ENCODE assay signal across 8 mouse cellular contexts in genomic region chr1:132007282-132007815, GRCm38 (mm10). TPM values are rescaled to one million over a fixed set of nuclear protein-coding genes. Genes with fewer than 3 reads are reported as not detected.
A peak's percentile ranks its signal among the peaks of the same experiment; 100 is the strongest.
DNase-seq lines count a peak whose midpoint lies in the region; ATAC-seq and TF ChIP-seq lines count a peak whose summit lies in the region.

TSS of gene Elk4 (plus strand) at chr1:132007607.

- no peak for TF ChIP-seq CTCF in heart, adult 2 months (IDR thresholded peaks at IDR 0.05)
- peak; percentile 29 for TF ChIP-seq CTCF in midbrain, postnatal 0 days (IDR thresholded peaks at IDR 0.05)

- intact Hi-C loops in heart, adult 2 months (cut with DNase I): loop anchor here (10.0 kb wide), 1 partner anchor 317 kb away; no protein-coding TSS in a partner anchor

- 0 out of 2 replicates have a peak, but pooled peaks have one; percentile 67 for TF ChIP-seq EP300 in heart, adult 2 months (IDR thresholded peaks at IDR 0.05; ENCODE audit: insufficient read depth, low read depth, low read length)

- peak within 1 kb of the TSS; percentile 71 for H3K4me3 ChIP-seq in embryonic facial prominence, embryonic 13.5 days
- peak within 1 kb of the TSS; percentile 93 for H3K4me3 ChIP-seq in heart, adult 2 months
- peak within 1 kb of the TSS; percentile 90 for H3K4me3 ChIP-seq in limb, embryonic 14.5 days (replicated peaks; ENCODE audit: low read length)
- H3K4me3 ChIP-seq in midbrain, postnatal 0 days (ENCODE audit: low read depth, low read length): peak within 1 kb of the TSS; percentile 69

- ATAC-seq in embryonic facial prominence, embryonic 13.5 days (ENCODE audit: insufficient number of reproducible peaks, insufficient read depth, low FRiP score, low TSS enrichment, low read depth): peak; percentile 83
- ATAC-seq in limb, embryonic 14.5 days (ENCODE audit: low FRiP score, low read depth): peak; percentile 90
- ATAC-seq in midbrain, postnatal 0 days (ENCODE audit: low FRiP score): peak; percentile 91

- TF ChIP-seq POLR2A in heart, adult 2 months (IDR thresholded peaks at IDR 0.05; ENCODE audit: insufficient read depth, low read depth, low read length): peak; percentile 96
- 0 out of 2 replicates have a peak, but pooled peaks have one; percentile 58 for TF ChIP-seq POLR2A in limb, embryonic 14.5 days (IDR thresholded peaks at IDR 0.05; ENCODE audit: borderline replicate concordance, extremely low read depth, insufficient read depth, insufficient read length)

- peak; percentile 94 for DNase-seq in 3134 (ENCODE audit: extremely low read depth, insufficient read length, low spot score)
- DNase-seq in adrenal gland, postnatal 36 days: peak; percentile 95 to 98
- peak; percentile 95 to 96 for DNase-seq in heart, adult 2 months
- DNase-seq in kidney, adult 9 months: peak; percentile 93
- peak; percentile 88 for DNase-seq in limb, embryonic 14.5 days (ENCODE audit: low spot score)
- DNase-seq in midbrain, postnatal 0 days (ENCODE audit: low spot score): peak; percentile 91
- DNase-seq in spleen, postnatal 14 days (ENCODE audit: low spot score in 2 of 2): peak; percentile 77 to 83

- H3K79me2 ChIP-seq in heart, adult 2 months (replicated peaks; ENCODE audit: control insufficient read depth, insufficient read depth, low read length): peaks cover 2% of the 10 kb centered on the region

- peak within 1 kb of the TSS; percentile 59 for H3K4me2 ChIP-seq in embryonic facial prominence, embryonic 13.5 days
- peak within 1 kb of the TSS; percentile 49 for H3K4me2 ChIP-seq in limb, embryonic 14.5 days (replicated peaks; ENCODE audit: low read depth, low read length, severe bottlenecking)
- peak within 1 kb of the TSS; percentile 71 for H3K4me2 ChIP-seq in midbrain, postnatal 0 days (ENCODE audit: low read depth, low read length, poor library complexity, severe bottlenecking)

- no peaks in the 10 kb centered on the region for H3K9me3 ChIP-seq in embryonic facial prominence, embryonic 13.5 days
- no peaks in the 10 kb centered on the region for H3K9me3 ChIP-seq in limb, embryonic 14.5 days (ENCODE audit: control insufficient read depth, low read length)
- H3K9me3 ChIP-seq in midbrain, postnatal 0 days (ENCODE audit: low read length): no peaks in the 10 kb centered on the region

- WGBS in embryonic facial prominence, embryonic 13.5 days: under 1% methylated on average over 61 of the region's 61 CpGs
- under 1% methylated on average over 57 of the region's 61 CpGs for WGBS in heart, adult 2 months
- under 1% methylated on average over 43 of the region's 61 CpGs for WGBS in limb, embryonic 14.5 days
- WGBS in midbrain, postnatal 0 days: under 1% methylated on average over 56 of the region's 61 CpGs

- peak within 1 kb of the TSS; percentile 96 for H3K9ac ChIP-seq in embryonic facial prominence, embryonic 13.5 days
- H3K9ac ChIP-seq in heart, adult 2 months (ENCODE audit: low read depth, low read length): peak within 1 kb of the TSS; percentile 98
- peak within 1 kb of the TSS; percentile 98 for H3K9ac ChIP-seq in limb, embryonic 14.5 days (ENCODE audit: low read depth, low read length, severe bottlenecking)
- peak within 1 kb of the TSS; percentile 83 for H3K9ac ChIP-seq in midbrain, postnatal 0 days (replicated peaks; ENCODE audit: low read length, poor library complexity, severe bottlenecking)

- peak within 1 kb of the TSS; percentile 99 for H3K27ac ChIP-seq in embryonic facial prominence, embryonic 13.5 days
- H3K27ac ChIP-seq in heart, adult 2 months: peak within 1 kb of the TSS; percentile 100
- peak within 1 kb of the TSS; percentile 100 for H3K27ac ChIP-seq in limb, embryonic 14.5 days (replicated peaks; ENCODE audit: low read depth, low read length)
- H3K27ac ChIP-seq in midbrain, postnatal 0 days (ENCODE audit: low read depth, low read length): peak within 1 kb of the TSS; percentile 97

- peaks cover 42% of the 10 kb centered on the region for H3K4me1 ChIP-seq in embryonic facial prominence, embryonic 13.5 days
- H3K4me1 ChIP-seq in heart, adult 2 months (ENCODE audit: control insufficient read depth, insufficient read depth, low read length): peaks cover 20% of the 10 kb centered on the region
- H3K4me1 ChIP-seq in limb, embryonic 14.5 days (ENCODE audit: control insufficient read depth, insufficient read depth, low read length): peaks cover 11% of the 10 kb centered on the region
- peaks cover 7% of the 10 kb centered on the region for H3K4me1 ChIP-seq in midbrain, postnatal 0 days (ENCODE audit: insufficient read depth, low read length)

- no peaks in the 10 kb centered on the region for H3K36me3 ChIP-seq in embryonic facial prominence, embryonic 13.5 days
- H3K36me3 ChIP-seq in heart, adult 2 months (ENCODE audit: control insufficient read depth, insufficient read depth, low read length): peaks cover 18% of the 10 kb centered on the region
- H3K36me3 ChIP-seq in limb, embryonic 14.5 days (ENCODE audit: control insufficient read depth, insufficient read depth, low read length): no peaks in the 10 kb centered on the region
- no peaks in the 10 kb centered on the region for H3K36me3 ChIP-seq in midbrain, postnatal 0 days (ENCODE audit: insufficient read depth, low read length)

- H3K27me3 ChIP-seq in embryonic facial prominence, embryonic 13.5 days: no peaks in the 10 kb centered on the region
- no peaks in the 10 kb centered on the region for H3K27me3 ChIP-seq in heart, adult 2 months (ENCODE audit: control insufficient read depth, insufficient read depth, low read length)
- H3K27me3 ChIP-seq in limb, embryonic 14.5 days (ENCODE audit: control insufficient read depth, insufficient read depth, low read length): no peaks in the 10 kb centered on the region
- no peaks in the 10 kb centered on the region for H3K27me3 ChIP-seq in midbrain, postnatal 0 days (ENCODE audit: insufficient read depth, low read length)

RNA-seq across cellular contexts. Expression of gene Elk4, which starts in this region (rescaled TPM):
- total RNA-seq in adrenal gland, postnatal 36 days (2021): 100 to 1,000 TPM; 103 to 108 TPM
- polyA plus RNA-seq in embryonic facial prominence, embryonic 13.5 days (2015; fragmentation: Nextera tagmentation; extraction: Ambion mirVana): 21.7 and 22.3 TPM in 2 replicates
- total RNA-seq in heart, adult 2 months (2021): 10 to 100 TPM; 76.5 to 77.4 TPM
- polyA plus RNA-seq in heart, adult 2 months (2012; rRNA removed): 20.8 and 32.7 TPM in 2 replicates
- 26.8 and 30.0 TPM in 2 replicates for polyA plus RNA-seq in limb, embryonic 14.5 days (2012; rRNA removed)
- 36.6 and 38.8 TPM in 2 replicates for polyA plus RNA-seq in limb, embryonic 14.5 days (2014; fragmentation: Nextera tagmentation; extraction: Ambion mirVana)
- total RNA-seq in midbrain, postnatal 0 days (2014; rRNA removed): 17.6 and 23.4 TPM in 2 replicates
- 6.0 and 8.1 TPM in 2 replicates for polyA plus RNA-seq in midbrain, postnatal 0 days (2015; fragmentation: Nextera tagmentation; extraction: Ambion mirVana)

Comparison
In these comparisons a context has a peak if more than half of its experiments do, and no peak if none do; other contexts are left out.
1. Peak in every context shown above with its lines: DNase-seq, ATAC-seq, H3K4me3 ChIP-seq and H3K27ac ChIP-seq.